Mouse (Mus musculus) cortical plate, adult 2 months (tissue): ENCODE measurements around the gene Gnl2.

ENCODE experiments used
- CTCF ChIP-seq: fragments of 200-500 bp; IDR thresholded peaks from 2 replicates; pipeline ENCODE4 v1.5.1; 2011; ENCODE audit warnings: mild to moderate bottlenecking, control low read depth, low read length; ENCODE audit not compliant: insufficient read depth; ENCODE audit errors: extremely low read depth
- POLR2A ChIP-seq: fragments of 200-500 bp; IDR thresholded peaks from 2 replicates; pipeline ENCODE4 v1.6.1; 2011; ENCODE audit warnings: mild to moderate bottlenecking, low read length, control low read depth; ENCODE audit not compliant: insufficient read depth; ENCODE audit errors: extremely low read depth

DNA sequence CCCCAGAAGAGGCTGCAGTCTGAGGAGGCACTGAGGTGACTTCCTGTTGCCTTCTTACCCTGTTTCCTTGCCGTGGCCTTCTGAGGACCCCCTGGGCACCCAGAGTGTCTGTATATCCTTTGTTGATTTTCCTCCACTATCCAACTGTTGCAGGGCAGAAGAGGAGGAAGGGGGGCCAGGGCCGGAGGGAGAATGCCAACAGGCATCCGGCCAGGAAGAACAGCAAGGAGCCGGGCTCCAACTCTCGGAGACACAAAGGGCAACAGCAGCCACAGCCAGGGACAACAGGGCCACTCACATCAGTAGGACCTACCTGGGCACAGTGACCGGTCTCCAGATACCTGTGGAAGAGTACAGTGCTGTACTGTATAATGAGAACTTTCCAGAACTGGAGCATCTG lies 8.2 kb upstream of the Gnl2 start:
- TF ChIP-seq CTCF (no peak), POLR2A (no peak)
